In genomic region chr11:93979502-93980049, GRCm38 (mm10) we compare ENCODE assay signal across 13 mouse cellular contexts.
"Had no signal": no experiment of that assay in that cellular context is flagged by ENCODE, and none has a peak within 500 bp of the region (broad histone marks: within the 10 kb centered on the region; RNA-seq: fewer than 3 reads in every experiment).

No protein-coding gene starts in this region.

- ATAC-seq: lung, postnatal 0 days; midbrain, embryonic 16.5 days had no signal

- H3K4me2 ChIP-seq: limb, embryonic 13.5 days; midbrain, embryonic 11.5 days; stomach, embryonic 15.5 days had no signal

- H3K36me3 ChIP-seq: limb, embryonic 13.5 days; stomach, embryonic 15.5 days had no signal

- H3K4me1 ChIP-seq: limb, embryonic 13.5 days; stomach, embryonic 15.5 days had no signal

- H3K9me3 ChIP-seq: limb, embryonic 13.5 days; stomach, embryonic 15.5 days had no signal

- H3K9ac ChIP-seq: limb, embryonic 13.5 days; liver, embryonic 14.5 days; stomach, embryonic 15.5 days had no signal

- H3K27me3 ChIP-seq: limb, embryonic 13.5 days; stomach, embryonic 15.5 days had no signal

- H3K4me3 ChIP-seq: limb, embryonic 13.5 days; stomach, embryonic 15.5 days had no signal

- H3K27ac ChIP-seq: limb, embryonic 13.5 days; liver, embryonic 14.5 days; stomach, embryonic 15.5 days had no signal

- DNase-seq: kidney, postnatal 10 days; left cerebral cortex, postnatal 4 days; lung, adult 2 months; lung, postnatal 36 days; right cerebral cortex, postnatal 14 days; thymus, adult 2 months; thymus, postnatal 25 days had no signal
